Mouse (Mus musculus): ENCODE results near the gene Mtch2. TPM values are rescaled to one million over a fixed set of nuclear protein-coding genes. Genes with fewer than 3 reads are reported as not detected.
"Not testable (repeated sequence)": the region's sequence is repeated elsewhere in the genome, so short reads cannot be mapped to it uniquely, and the experiment has no call there.

Mtch2 gene
- polyA plus RNA-seq, 1 experiment from 2014 or later = 116 TPM

GRCm38 (mm10) chr2:90886436-90886835, 39.5 kb downstream of the Mtch2 start:
- H3K4me1 ChIP-seq (replicated peaks) = peaks cover 37% of the 10 kb centered on the region
- no peaks in the 10 kb centered on the region for H3K9me3 ChIP-seq (replicated peaks)
- no peak overlapping the region for H3K9ac ChIP-seq
- no peak overlapping the region for H3K4me2 ChIP-seq
- WGBS (ENCODE audit: insufficient replicate concordance) = 36% methylated on average over 6 of the region's 6 CpGs
- no peak overlapping the region for H3K27ac ChIP-seq (replicated peaks)
- H3K27me3 ChIP-seq = peaks cover 96% of the 10 kb centered on the region
- H3K36me3 ChIP-seq (replicated peaks) = no peaks in the 10 kb centered on the region
- no peak overlapping the region for H3K4me3 ChIP-seq (replicated peaks)
- ATAC-seq (ENCODE audit: insufficient read depth) = no peak

- Histone ChIP-seq H3K27ac (replicated peaks) (no peak overlapping the region), H3K27me3 (peaks cover 92% of the 10 kb centered on the region), H3K4me2 (no peak overlapping the region), H3K4me3 (replicated peaks) (no peak overlapping the region), H3K9me3 (replicated peaks) (no peaks in the 10 kb centered on the region), H3K36me3 (replicated peaks) (no peaks in the 10 kb centered on the region), H3K4me1 (replicated peaks) (peaks cover 49% of the 10 kb centered on the region), H3K9ac (no peak overlapping the region)
- WGBS (ENCODE audit: insufficient replicate concordance) = 57% methylated on average over 5 of the region's 5 CpGs
- ATAC-seq (ENCODE audit: insufficient read depth) = no peak
Observed at GRCm38 (mm10) chr2:90887627-90888026, 40.7 kb downstream of the Mtch2 start.

GRCm38 (mm10) chr2:90889550-90890548, 42.9 kb downstream of the Mtch2 start:
- 5% methylated on average over 133 of the region's 133 CpGs for WGBS (ENCODE audit: insufficient replicate concordance)
- Histone ChIP-seq H3K36me3 (replicated peaks) (peaks cover 9% of the 10 kb centered on the region), H3K27ac (replicated peaks) (peak overlapping the region; percentile 34; the same call in 1 of the 2 replicates), H3K4me1 (replicated peaks) (peaks cover 72% of the 10 kb centered on the region), H3K9ac (peak overlapping the region; percentile 58), H3K4me2 (peak overlapping the region; percentile 96), H3K4me3 (replicated peaks) (peak overlapping the region; percentile 68), H3K27me3 (peaks cover 70% of the 10 kb centered on the region), H3K9me3 (replicated peaks) (no peaks in the 10 kb centered on the region)
- peak; percentile 59 for ATAC-seq (ENCODE audit: insufficient read depth)

- H3K27me3 ChIP-seq = peaks cover 30% of the 10 kb centered on the region
- 42% methylated on average over 6 of the region's 6 CpGs for WGBS (ENCODE audit: insufficient replicate concordance)
- H3K9me3 ChIP-seq (replicated peaks) = no peaks in the 10 kb centered on the region
- 0 out of 2 replicates have a peak overlapping the region, but pooled peaks have one; percentile 2 for H3K4me3 ChIP-seq (replicated peaks)
- H3K4me2 ChIP-seq = peak overlapping the region; percentile 63
- peaks cover 47% of the 10 kb centered on the region for H3K36me3 ChIP-seq (replicated peaks)
- peaks cover 75% of the 10 kb centered on the region for H3K4me1 ChIP-seq (replicated peaks)
- ATAC-seq (ENCODE audit: insufficient read depth) = peak; percentile 89
- H3K27ac ChIP-seq (replicated peaks) = peak overlapping the region; percentile 88
- H3K9ac ChIP-seq = peak overlapping the region; percentile 49
Observed at GRCm38 (mm10) chr2:90893673-90894298, 46.8 kb downstream of the Mtch2 start.

- peak overlapping the region; percentile 63 for H3K4me2 ChIP-seq
- H3K9me3 ChIP-seq (replicated peaks); H3K4me3 ChIP-seq (replicated peaks); ATAC-seq (ENCODE audit: insufficient read depth): not testable (repeated sequence)
- 36% methylated on average over 3 of the region's 3 CpGs for WGBS (ENCODE audit: insufficient replicate concordance)
- peak overlapping the region; percentile 49 for H3K9ac ChIP-seq
- H3K4me1 ChIP-seq (replicated peaks) = peaks cover 71% of the 10 kb centered on the region
- peaks cover 51% of the 10 kb centered on the region for H3K36me3 ChIP-seq (replicated peaks)
- H3K27ac ChIP-seq (replicated peaks) = peak overlapping the region; percentile 88
- peaks cover 25% of the 10 kb centered on the region for H3K27me3 ChIP-seq
Observed at GRCm38 (mm10) chr2:90894299-90894677, 47.3 kb downstream of the Mtch2 start.

GRCm38 (mm10) chr2:90903398-90903797, 56.4 kb downstream of the Mtch2 start:
- 63% methylated on average over 2 of the region's 2 CpGs for WGBS (ENCODE audit: insufficient replicate concordance)
- no peaks in the 10 kb centered on the region for H3K27me3 ChIP-seq
- peak overlapping the region; percentile 82 for H3K4me3 ChIP-seq (replicated peaks)
- H3K9me3 ChIP-seq (replicated peaks) = no peaks in the 10 kb centered on the region
- H3K4me1 ChIP-seq (replicated peaks) = peaks cover 39% of the 10 kb centered on the region
- H3K9ac ChIP-seq = peak overlapping the region; percentile 84
- H3K36me3 ChIP-seq (replicated peaks) = peaks cover 52% of the 10 kb centered on the region
- peak overlapping the region; percentile 86 for H3K27ac ChIP-seq (replicated peaks)
- no peak for ATAC-seq (ENCODE audit: insufficient read depth)
- peak overlapping the region; percentile 75 for H3K4me2 ChIP-seq

GRCm38 (mm10) chr2:90904076-90904855, 57.3 kb downstream of the Mtch2 start, which contains the start of the genes Kbtbd4 and Ndufs3:
TSS of gene Kbtbd4 (plus strand) at chr2:90904740.
TSS of gene Ndufs3 (minus strand) at chr2:90904827.
- Histone ChIP-seq H3K9me3 (replicated peaks) (no peaks in the 10 kb centered on the region), H3K27ac (replicated peaks) (peak within 1 kb of the TSS; percentile 86), H3K4me3 (replicated peaks) (peak within 1 kb of the TSS; percentile 82), H3K4me2 (peak within 1 kb of the TSS; percentile 75), H3K9ac (peak within 1 kb of the TSS; percentile 84), H3K36me3 (replicated peaks) (peaks cover 53% of the 10 kb centered on the region), H3K4me1 (replicated peaks) (peaks cover 39% of the 10 kb centered on the region), H3K27me3 (no peaks in the 10 kb centered on the region)
- peak; percentile 90 for ATAC-seq (ENCODE audit: insufficient read depth)
- under 1% methylated on average over 43 of the region's 43 CpGs for WGBS (ENCODE audit: insufficient replicate concordance)

- Histone ChIP-seq H3K9me3 (replicated peaks) (no peaks in the 10 kb centered on the region), H3K4me1 (replicated peaks) (peaks cover 39% of the 10 kb centered on the region), H3K4me2 (peak overlapping the region; percentile 75), H3K27ac (replicated peaks) (peak overlapping the region; percentile 86), H3K4me3 (replicated peaks) (peak overlapping the region; percentile 82), H3K27me3 (no peaks in the 10 kb centered on the region), H3K9ac (peak overlapping the region; percentile 84), H3K36me3 (replicated peaks) (peaks cover 59% of the 10 kb centered on the region)
- peak; percentile 45 for ATAC-seq (ENCODE audit: insufficient read depth)
- WGBS (ENCODE audit: insufficient replicate concordance) = under 1% methylated on average over 21 of the region's 21 CpGs
Observed at GRCm38 (mm10) chr2:90904856-90905224, 57.9 kb downstream of the Mtch2 start.

GRCm38 (mm10) chr2:90906721-90907120, 59.8 kb downstream of the Mtch2 start:
- Histone ChIP-seq H3K4me1 (replicated peaks) (peaks cover 43% of the 10 kb centered on the region), H3K9me3 (replicated peaks) (no peaks in the 10 kb centered on the region), H3K36me3 (replicated peaks) (peaks cover 64% of the 10 kb centered on the region), H3K27ac (replicated peaks) (no peak overlapping the region), H3K4me2 (no peak overlapping the region), H3K27me3 (no peaks in the 10 kb centered on the region), H3K9ac (no peak overlapping the region), H3K4me3 (replicated peaks) (no peak overlapping the region)
- 81% methylated on average over 2 of the region's 2 CpGs for WGBS (ENCODE audit: insufficient replicate concordance)
- ATAC-seq (ENCODE audit: insufficient read depth) = no peak

GRCm38 (mm10) chr2:90910861-90911260, 63.9 kb downstream of the Mtch2 start:
- Histone ChIP-seq H3K27ac (replicated peaks) (no peak overlapping the region), H3K27me3 (no peaks in the 10 kb centered on the region), H3K4me1 (replicated peaks) (peaks cover 30% of the 10 kb centered on the region), H3K9ac (no peak overlapping the region), H3K9me3 (replicated peaks) (no peaks in the 10 kb centered on the region), H3K4me2 (no peak overlapping the region), H3K4me3 (replicated peaks) (no peak overlapping the region), H3K36me3 (replicated peaks) (peaks cover 79% of the 10 kb centered on the region)
- ATAC-seq (ENCODE audit: insufficient read depth) = no peak
- 29% methylated on average over 1 of the region's 1 CpGs for WGBS (ENCODE audit: insufficient replicate concordance)

Measured in liver, embryonic 15.5 days (tissue).